Mouse (Mus musculus) gonadal fat pad, adult 2 months (tissue): Measurements from ENCODE around the gene Farsa. TPM values are rescaled to one million over a fixed set of nuclear protein-coding genes. Genes with fewer than 3 reads are reported as not detected.
"Not testable (repeated sequence)": the region's sequence is repeated elsewhere in the genome, so short reads cannot be mapped to it uniquely, and the experiment has no call there.

Experiments used
- DNase-seq: peaks from one replicate; pipeline ENCODE4 v3.0.0-alpha.2; 2012; ENCODE audit warnings: low read depth
- polyA plus RNA-seq: library from polyadenylated mRNA; depleted of rRNA; stranded (reverse); fragments of >200 nt; gene quantifications from 2 replicates; pipeline ENCODE4 v1.2.3, GENCODE M21; 2012; rRNA removed

Farsa gene
- 44.7 and 52.1 TPM in 2 replicates for polyA plus RNA-seq

DNA sequence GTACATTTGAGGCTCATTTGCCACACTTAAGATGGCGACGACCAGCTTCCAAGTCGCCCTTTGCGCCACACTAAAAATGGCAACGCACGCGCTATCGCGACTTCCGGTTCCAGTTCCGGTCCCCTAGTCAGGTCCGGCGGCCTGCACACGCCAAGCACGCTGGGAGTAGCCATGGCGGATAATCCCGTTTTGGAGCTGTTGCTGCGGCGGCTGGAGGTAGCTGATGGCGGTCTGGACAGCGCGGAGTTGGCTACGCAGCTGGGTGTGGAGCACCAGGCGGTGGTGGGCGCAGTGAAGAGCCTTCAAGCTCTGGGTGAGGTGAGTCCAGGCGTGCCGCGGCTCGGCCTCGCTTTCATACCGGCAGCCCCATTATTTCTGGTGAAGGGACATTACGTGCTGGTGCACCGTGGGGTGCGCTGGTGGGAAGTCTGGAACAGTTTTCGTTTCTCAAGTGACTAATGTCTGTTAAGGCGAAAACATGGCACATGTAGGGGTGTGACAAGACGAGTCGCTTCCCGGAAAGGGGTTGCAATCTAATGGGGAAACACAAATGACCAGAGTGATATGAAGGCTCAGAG lies at the start of gene Farsa:
Gene Farsa (plus strand): TSS at position 126 of the 578 bp plus-strand sequence.
- DNase-seq = no peak

DNA sequence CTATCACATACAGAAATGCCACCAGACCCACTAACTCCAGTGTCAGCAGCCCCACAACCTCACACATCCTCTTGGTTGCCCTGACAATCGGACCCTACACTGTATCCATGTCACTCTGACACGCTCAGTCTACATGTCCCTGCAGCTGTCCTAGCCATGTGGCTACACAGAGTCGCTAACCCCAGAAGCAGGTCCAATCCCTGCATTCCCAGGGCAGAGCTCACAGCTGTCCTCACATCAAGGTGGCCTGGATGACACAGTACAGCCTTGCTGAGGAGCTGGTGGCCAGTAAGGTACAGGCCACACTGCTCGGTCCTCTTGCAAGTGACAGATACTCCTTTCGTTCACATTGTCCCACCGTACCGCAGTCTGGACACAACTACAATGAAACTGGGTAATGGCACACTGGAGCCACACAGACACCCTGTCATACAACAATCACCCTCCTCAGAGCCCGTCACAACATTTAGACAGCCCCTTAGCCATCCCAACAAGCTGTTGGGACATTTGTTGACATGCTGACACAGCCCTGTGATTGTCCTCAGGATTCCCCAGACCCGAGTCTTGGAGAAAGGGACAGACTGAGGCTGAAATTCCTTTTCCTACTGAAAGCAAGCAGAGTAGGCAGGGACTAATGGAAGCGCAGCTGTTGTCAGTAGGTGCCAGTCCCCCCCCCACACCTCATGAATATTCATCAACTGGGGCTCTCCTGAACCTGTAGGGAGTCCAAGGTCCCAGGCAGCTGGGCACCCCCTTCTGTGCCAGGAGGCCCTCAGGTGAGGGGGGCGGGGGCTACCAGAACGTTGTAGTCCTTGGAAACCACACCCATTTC lies 47.5 kb upstream of the Farsa start:
- DNase-seq = no peak

DNA sequence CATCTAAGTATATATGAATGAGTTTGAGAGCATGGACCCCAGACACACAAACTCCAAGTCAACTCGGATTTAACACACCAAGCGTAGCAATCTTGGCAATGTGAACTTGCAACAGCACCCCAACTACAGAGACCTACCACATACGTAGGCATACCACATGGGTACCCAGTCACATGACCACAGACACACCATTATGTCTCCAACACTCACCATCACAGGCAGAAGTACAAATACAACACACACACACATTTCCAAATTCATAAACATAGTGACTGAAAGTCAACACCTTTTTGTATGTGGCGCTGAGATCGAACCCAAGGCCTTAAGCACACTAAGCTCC lies 46.9 kb upstream of the Farsa start:
- DNase-seq = no peak

DNA sequence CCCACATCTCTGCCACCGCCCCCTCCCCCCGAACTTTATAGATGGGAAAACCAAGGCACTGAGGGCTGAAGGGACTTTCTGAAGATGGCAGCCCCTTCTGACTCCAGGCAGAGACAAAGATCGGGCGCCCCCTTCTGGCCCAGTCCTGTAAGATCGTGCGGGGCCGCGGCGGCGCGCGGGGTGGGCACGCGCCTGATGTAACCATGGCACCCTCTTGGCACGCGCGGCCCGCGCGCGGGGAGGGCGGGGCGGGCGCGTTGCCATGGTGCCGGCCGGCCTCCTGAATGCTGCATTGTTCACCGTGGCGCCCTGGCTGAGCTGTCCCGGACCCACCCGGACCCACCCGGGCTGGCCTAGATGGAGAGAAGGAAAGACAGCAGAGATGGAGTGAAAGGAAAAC lies 45.9 kb upstream of the Farsa start:
- DNase-seq = no peak

DNA sequence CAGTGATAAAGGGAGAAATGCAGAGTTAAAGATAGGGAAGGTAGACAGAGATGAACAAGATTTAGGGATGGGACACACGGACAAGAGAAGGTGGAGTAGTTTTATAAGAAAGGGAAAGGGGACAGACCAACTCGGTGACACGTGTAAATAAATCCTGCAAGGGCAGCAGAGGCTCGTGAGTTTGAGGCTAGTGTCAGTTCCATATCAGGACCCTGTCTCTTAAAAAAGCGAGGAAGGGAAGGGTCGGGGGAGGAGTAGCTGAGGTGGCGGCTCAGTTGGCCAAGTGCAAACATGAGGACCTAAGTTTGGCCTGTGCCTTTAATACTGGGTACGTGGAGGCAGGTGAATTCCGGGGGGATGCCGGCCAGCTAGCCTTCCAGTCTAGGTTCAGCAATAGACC lies 45.5 kb upstream of the Farsa start:
- DNase-seq = no peak

DNA sequence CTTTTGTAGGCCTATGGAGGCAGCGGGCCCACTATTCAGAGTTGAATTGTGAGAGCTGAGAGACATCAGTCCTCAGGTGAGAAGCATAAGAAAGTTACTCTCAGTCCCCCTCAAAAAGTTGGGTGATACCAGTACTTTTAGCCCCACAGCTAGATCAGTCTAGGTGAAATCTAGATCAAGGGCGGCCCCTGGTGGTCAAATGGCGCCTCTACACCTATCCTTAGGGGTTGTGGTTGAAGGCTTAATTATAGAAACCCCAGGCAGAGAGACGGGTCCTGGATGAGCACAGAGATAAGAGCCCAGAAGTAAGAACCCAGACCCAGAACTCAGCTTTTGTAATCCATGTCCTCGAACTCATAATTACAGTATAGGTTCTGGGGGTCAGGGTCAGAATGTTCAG lies 43.7 kb upstream of the Farsa start:
- DNase-seq = no peak

DNA sequence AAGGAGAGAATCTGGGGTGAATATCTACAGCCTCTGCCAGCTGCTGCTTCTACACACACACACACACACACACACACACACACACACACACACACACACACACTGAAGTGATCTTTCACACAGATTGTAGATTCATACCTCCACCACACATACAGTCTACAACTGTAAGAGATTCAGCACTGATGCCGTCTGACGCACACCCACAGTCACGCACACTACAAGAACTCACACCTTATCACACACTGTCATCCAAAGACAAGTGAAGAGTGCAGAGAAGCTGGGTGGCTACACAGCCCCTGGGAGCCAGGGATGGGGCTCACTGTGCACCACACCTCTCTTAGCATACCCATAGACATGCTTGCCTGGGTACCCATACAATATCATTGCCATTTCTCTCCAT lies 43.0 kb upstream of the Farsa start:
- DNase-seq = no peak

DNA sequence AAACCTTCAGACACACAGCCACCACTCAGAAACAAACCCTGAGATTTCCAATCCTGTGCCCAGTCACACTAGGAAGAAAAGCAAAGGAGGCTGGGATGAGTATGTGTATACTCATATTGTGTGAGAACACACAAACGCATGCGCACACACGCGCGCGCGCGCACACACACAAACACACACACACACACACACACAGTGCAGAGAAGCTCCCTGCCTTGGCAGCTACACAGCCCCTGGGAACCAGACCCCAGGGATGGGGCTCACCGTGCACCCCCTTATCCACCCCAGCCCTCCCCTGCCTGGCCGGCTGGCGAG lies 42.6 kb upstream of the Farsa start:
- DNase-seq = no peak

DNA sequence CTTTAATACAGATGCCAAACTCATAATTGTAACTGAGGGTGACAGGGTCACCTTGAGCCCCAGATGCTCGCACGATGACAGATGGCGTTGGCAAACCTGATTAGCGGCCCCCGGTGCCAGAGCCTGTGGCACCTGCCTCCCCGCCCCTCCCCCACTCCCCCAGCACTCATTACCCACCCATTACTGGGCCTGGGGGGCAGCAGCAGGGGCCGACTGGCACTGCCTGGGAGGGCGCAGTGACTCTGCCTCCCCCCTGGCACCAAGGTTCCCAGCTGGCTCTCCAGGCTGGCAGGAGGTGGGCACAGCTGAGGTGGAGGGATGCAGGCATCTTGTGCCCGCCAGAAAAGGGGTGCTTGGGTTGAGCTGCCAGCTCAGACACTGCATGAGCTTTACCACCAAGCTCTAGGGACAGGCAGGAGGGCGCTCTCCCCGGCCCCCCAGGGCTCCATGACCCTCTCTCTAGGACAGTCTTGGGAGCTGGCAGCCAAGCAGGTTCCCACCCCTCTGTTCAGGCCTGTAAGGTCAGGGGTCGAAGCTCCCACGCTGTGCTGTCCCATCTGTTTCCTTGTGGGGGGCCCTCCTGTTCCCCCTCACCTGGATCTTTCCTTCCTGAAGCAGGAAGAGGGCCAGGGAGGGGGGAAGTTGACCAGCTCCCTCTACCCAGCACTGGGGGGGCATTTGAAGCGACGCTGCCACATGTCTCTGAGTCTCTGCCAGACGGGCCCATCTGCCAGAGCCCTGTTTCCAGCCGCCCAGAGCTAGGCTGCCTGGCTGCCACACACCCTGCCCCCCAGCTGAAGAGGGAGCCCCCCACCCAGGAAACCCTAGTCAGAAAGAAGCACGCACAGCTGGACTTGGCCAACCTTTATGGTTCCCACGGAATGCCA lies 42.0 kb upstream of the Farsa start:
- DNase-seq = no peak

DNA sequence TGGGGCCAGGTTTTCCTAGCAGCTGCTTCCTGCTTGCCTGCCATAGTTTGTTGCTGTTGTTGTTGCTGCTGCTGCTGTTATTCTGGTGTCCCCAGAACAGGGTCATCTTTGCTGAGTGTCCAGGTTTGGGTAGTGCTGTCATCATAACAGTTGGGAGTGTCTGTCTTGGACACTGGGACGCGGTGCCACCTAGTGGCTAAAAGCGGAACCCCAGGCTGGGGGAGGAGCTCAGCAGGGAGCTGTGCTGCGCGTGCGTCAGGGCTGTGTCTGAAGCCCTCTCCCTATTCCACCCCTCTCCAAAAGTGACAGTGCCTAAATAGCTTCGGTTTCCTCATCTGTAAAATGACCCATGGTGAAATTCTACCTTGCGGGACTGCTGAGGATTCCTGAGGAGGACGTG lies 41.2 kb upstream of the Farsa start:
- DNase-seq = no peak

DNA sequence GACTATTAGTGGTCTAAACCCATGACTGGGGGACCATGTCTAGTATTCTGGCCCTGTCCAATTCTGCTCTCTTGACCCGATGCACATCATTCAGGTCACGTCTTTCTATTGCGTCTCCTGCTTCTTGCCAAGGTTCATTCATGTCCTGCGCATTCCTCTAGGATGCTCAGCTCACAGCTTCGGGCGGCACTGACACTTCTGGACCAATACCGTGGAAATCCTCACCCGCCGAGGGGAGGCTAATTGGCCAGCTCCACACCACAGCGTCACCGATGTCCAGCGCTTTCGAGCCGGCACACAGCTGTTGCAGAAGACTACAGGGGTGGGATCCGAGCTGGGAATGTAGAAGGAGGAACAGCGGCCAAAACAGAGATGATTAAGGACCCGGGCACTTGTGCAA lies 40.7 kb upstream of the Farsa start:
- DNase-seq = no peak

DNA sequence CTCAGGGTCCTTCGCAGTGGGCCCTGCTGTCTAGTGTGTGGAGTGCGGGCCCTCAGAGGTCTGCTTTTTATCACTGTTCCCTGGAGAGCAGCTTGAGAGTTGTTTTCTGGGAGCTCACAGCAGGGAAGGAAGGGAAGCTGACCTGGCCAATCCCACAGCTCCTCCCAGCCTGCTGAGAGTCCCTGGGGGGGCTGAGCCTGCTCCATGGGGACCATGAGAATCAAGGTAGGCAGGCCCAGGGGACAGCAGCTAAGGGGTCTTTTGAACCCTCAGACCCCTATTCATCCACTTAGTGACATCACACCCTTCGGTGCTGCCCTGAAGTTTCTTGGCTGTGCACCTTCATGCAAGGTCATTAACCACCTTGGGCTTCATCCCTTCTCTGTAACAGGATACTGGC lies 34.1 kb upstream of the Farsa start, which contains the start of gene Dand5:
Gene Dand5 (minus strand): TSS at position 101 of the 400 bp plus-strand sequence.
- DNase-seq = no peak

DNA sequence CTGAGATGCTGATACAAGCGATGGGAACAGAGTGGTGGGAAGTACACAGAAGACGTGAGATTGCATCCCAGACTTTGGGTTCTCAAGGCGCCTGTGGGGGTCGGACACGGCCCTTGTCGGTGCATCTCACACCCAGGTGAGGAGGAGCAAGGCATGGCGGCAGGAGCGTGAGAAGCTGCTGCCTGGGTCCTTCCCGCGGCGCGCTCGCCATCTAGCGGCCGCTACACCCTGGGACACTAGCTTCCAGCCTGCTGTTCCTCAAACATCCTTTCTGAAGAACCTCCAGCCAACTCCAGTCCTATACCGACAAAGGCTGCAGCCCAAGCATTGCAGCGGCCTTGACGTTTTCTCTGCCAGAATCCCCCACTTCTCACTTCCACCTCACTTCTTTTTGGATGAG lies 33.1 kb upstream of the Farsa start:
- no peak for DNase-seq

DNA sequence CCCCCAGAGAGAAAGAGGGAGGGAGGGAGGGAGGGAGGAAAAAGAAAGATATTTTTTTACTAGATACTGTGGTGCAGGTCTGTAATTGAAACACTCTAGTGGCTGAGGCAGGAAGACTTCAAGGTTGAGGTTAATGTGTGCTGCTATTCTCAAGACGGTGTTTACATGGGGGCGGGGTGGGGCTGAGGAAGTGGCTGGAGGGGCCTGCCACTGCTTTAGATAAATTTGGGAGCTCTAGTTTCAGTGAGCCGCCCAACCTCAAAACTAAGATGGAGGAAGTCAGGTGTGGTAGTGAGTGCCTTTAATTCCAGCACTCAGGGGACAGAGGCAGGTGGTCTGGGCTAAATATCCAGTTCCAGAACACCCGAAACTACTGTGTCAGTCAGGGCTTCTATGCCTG lies 31.2 kb upstream of the Farsa start:
- DNase-seq = no peak

DNA sequence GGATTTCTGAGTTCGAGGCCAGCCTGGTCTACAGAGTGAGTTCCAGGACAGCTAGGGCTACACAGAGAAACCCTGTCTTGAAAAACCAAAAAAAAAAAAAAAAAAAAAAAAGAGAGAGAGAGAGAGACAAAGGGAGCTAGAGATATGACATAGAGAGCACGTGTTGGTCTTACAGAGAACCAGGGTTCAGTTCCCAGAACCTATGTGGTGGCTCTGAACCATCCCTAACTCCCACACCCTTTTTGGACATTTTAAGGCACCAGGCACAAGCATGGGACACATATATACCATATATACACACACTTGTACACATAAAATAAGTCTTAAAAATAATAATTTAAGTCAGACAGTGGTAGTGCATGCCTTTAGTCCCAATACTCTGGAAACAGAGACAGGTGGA lies 30.3 kb upstream of the Farsa start:
- not testable (repeated sequence) for DNase-seq

DNA sequence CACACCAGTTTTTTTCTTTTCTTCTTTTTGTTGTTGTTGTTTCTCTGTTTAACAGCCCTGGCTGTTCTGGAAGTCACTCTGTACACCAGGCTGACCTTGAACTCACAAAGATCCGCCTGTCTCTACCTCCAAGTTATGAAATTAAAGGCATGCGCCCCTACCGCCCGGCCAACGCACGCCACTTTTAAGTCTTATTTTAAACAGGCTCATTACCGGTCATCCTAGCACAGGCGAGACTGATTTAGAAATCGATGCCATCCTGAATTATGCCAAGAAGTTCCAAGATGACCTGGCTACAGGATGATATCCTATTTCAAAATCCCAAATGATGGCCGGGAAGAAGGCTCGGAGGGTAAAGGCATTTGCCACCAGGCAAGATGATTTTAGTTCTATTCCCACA lies 25.3 kb upstream of the Farsa start, which contains the start of gene Gadd45gip1:
Gene Gadd45gip1 (plus strand): TSS at position 33 of the 400 bp plus-strand sequence.
- no peak for DNase-seq

DNA sequence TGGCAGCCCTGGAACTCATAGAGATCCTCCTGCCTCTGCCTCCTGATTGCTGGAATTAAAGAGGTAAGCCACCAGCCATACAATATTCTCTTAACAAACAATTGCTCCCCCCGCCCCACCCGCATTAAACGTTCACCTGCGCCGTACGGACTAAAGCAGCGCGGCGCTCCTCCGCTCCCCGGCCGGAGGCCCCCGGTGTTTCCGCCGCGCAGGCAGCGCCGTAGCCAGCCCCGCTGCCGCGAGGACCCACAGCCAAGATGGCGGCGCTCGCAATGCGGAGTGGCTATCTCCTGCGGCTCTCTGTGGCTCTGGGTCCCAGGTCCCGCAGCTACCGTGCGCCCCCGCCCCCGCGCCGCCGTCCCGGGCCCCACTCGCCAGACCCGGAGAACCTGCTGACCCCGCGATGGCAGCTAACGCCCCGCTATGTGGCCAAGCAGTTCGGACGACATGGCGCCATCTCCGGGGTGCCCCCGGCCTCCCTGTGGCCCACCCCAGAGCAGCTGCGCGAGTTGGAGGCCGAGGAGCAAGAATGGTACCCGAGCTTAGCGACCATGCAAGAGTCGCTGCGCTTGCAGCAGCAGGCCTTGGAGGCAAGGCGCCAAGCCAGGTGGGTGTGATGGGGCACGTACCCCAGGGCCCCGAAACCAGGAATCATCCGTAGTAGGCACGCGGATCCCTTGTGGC lies 24.6 kb upstream of the Farsa start:
- no peak for DNase-seq

DNA sequence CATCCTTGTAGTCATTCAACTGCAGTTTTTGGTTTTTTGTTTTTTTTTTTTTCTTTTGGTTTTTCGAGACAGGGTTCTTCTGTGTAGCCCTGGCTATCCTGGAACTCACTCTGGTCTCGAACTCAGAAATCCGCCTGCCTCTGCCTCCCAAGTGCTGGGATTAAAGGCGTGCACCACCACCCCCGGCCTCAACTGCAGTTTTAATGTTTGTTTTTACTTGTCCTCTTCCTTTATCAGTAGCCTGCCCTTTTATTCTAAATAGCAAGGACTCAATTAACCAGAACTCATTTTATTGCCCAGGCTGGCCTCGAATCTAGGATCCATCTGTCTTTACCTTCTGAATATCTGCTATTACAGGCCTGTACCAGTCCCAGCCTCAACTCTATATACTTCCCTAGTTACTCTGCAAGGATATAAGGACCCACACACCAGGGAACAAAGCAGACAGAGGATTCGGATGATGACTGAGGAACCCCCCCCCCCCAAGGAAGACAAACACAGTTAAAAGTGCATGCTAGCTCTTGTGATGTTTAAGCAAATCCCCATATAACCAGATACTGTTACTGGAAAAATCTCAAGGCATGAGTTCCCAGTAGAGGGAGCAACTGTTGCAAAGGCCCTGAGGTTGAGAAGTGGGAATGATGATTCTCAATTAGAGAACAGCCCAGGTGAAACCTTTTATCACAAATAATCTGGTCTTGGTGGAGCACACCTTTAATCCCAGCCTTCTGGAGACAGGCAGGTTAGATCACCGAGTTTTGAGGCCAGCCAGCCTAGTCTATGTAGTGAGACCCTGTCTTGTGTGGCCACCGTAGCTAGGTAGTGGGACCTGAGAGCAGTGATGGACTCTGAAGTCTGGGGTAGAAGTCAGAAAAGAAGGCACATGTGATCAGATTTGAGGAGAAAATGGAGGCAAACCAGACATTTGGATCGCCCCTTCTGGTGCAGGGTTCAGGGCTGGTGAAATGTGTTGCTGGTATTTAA lies 23.7 kb upstream of the Farsa start:
- DNase-seq = no peak

DNA sequence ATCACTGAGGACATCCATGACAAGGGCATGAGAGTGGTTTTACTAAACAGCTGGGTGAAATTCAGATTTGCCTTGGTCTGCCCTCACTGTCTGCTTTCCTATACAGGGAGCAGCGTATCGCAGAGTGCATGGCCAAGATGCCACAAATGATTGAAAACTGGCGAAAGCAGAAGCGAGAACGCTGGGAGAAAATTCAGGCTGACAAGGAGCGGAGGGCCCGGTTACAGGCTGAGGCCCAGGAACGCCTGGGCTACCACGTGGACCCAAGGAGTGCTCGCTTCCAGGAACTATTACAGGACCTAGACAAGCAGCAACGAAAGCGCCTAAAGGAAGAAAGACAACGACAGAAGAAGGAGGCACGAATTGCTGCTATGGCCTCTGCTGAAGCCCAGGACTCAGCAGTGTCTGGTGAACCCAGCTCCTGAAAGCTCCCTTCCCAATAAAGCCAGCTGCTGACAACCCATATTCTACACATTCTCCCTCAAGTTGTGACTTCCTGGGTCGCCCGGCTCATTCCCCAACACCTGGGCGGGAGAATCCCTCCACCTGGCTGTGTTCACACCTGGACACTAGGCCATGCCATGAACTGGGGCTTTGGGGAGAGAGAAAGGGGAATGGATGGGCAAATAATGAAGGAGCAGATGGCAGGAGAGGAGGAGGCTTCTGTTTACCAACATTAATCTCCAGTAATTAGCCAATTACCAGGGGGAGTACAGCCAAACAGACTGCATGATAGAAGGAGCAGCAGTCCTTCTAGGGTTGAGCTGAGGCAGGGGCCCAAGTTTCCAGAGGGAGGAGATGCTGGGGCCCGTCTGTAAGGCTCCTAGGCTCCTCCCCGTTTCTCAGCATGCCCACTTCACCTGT lies 22.6 kb upstream of the Farsa start:
- DNase-seq = no peak
